Mouse (Mus musculus): ENCODE results near the gene Gabbr2.

The Gabbr2 gene

GRCm38 (mm10) chr4:46832834-46833544 lies 158.7 kb downstream of the Gabbr2 start:
- no peak for DNase-seq (ENCODE audit: extremely low read depth, insufficient read length, low spot score)

DNA sequence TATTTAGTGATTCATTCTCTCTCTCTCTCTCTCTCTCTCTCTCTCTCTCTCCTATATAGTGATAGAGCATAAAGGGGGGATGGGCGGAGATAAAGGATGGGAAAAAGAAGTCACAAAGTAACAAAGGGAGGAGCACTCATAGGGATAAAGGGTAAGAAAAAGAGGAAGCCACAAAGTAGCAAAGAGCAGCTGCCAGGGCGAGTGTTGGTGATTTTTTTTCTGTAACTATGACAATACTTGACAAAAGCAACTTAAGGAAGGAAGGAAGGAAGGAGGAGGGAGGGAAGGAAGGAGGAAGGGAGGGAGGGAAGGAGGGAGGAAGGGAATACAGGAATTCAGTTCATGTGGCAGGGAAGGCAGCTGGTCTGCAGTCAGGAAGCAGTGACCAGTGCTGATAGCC lies 162.0 kb downstream of the Gabbr2 start:
- DNase-seq (ENCODE audit: extremely low read depth, insufficient read length, low spot score): no peak

GRCm38 (mm10) chr4:46828141-46828571 lies 163.5 kb downstream of the Gabbr2 start:
- peak; percentile 82 for DNase-seq (ENCODE audit: extremely low read depth, insufficient read length, low spot score)

DNA sequence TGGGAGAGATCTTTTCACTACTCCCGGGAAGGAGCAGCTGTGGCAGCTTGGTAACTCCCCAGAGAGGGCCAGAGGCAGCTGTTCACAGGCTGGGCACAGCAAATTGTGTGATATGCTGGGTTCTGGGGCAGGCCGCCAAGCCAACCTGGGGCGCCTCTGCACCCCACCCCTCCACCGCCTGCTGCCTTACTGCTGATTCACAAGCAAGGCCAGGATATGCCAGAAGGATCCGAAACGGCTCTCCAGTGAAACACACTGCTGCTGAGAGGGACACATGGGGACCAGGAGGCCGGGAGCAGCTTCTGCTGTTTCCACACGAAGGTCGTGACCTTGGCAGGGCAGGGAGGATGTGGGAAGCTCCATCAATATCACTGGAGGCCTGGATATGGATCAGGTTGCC lies 164.2 kb downstream of the Gabbr2 start:
- peak; percentile 99 for DNase-seq (ENCODE audit: extremely low read depth, insufficient read length, low spot score)

DNA sequence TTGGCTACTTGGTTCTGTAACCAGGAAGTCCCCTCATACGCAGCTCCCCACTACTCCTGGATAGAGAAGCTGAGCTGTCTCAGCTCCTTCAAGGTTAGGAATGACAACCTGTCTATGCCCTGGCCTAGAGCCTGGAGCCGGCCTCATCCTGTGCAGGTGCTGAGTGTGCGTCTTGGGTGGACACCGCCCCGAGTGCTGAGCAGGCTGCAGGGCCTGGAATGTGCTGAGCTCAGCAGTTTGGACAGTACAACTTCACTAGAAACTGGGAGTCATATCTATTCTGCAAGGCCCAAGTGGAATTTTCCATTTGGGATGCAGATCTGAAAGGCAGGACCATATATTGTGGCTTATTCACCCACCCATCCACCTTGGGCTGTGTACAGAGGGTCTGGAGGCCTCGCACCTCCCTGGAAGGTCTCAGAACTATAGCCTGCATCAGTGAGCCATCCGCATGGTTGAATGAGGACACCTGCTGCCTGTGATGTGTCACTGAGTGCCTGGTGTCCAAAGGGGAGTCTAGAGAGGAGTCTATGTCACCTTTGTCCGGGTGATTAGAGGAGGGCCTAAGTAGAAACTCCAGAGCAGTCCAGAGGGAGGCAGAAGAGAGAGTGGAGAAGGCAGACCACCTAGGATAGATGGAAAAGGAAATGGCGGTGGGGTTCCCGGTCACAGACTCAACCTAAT lies 165.7 kb downstream of the Gabbr2 start:
- DNase-seq (ENCODE audit: extremely low read depth, insufficient read length, low spot score): peak; percentile 28

- no peak for DNase-seq (ENCODE audit: extremely low read depth, insufficient read length, low spot score)
Measured at GRCm38 (mm10) chr4:46823738-46824137, 167.9 kb downstream of the Gabbr2 start.

DNA sequence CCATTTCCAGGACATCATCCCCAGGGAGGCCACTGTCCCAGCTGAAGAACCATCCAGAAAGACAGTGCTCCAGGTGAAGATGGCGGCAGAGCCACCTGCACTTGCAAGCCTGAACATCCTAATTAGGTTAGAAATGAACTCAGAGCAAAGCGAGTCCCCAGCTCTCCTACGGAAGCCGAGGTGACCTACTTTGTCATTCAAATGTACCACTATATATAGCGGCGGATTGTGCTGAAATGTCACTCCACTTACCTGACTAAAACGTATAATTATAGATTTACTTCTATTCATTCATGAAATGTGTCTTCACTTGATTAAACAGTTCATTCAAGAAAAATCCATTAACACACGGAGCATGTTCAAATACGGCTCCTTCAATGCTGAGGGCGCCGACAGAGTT lies 170.0 kb downstream of the Gabbr2 start:
- no peak for DNase-seq (ENCODE audit: extremely low read depth, insufficient read length, low spot score)

GRCm38 (mm10) chr4:46814954-46815353 lies 176.7 kb downstream of the Gabbr2 start:
- DNase-seq (ENCODE audit: extremely low read depth, insufficient read length, low spot score): peak; percentile 84

GRCm38 (mm10) chr4:46814236-46814635 lies 177.4 kb downstream of the Gabbr2 start:
- no peak for DNase-seq (ENCODE audit: extremely low read depth, insufficient read length, low spot score)

GRCm38 (mm10) chr4:46811165-46811564 lies 180.5 kb downstream of the Gabbr2 start:
- DNase-seq (ENCODE audit: extremely low read depth, insufficient read length, low spot score): no peak

GRCm38 (mm10) chr4:46806876-46807275 lies 184.8 kb downstream of the Gabbr2 start:
- DNase-seq (ENCODE audit: extremely low read depth, insufficient read length, low spot score): no peak

DNA sequence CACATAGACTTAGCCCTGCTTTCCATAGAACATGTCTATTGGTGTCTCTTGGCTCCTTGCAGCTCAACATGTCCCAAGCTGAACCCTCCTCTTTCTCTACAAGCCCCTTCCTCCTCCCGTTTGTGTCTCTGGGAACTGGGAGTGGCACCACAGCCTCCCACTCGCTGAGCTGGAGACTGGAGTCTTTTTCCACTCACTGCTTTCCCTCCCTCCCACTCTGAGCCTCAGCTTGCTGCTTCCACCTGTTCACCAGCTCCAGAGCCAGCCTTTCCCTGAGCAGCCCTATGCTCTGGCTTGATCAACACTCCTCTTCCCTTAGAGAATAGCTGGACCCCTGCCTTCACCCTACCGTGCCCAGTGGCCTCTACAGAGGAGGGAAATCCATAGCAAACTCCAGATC lies 185.8 kb downstream of the Gabbr2 start:
- DNase-seq (ENCODE audit: extremely low read depth, insufficient read length, low spot score): no peak

DNA sequence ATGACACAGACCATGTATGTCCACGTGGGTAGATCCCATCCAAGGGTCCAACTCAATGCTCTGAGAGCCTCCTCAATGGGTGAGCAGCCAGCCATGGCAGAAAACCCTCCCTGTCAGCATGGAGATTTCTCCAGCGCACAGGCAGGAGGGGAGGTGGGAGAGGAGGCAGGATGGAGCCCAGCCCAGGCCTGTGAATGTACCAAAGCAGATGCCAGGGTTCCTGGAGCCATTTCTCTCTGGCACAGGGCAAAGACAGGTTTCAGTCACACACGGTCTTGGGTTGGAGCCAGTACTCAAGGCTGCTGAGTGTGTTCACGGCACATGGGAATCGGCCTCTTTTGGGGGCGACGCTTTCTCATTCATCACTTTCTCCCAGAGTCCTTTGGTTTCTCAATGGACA lies 189.3 kb downstream of the Gabbr2 start:
- DNase-seq (ENCODE audit: extremely low read depth, insufficient read length, low spot score): no peak

DNA sequence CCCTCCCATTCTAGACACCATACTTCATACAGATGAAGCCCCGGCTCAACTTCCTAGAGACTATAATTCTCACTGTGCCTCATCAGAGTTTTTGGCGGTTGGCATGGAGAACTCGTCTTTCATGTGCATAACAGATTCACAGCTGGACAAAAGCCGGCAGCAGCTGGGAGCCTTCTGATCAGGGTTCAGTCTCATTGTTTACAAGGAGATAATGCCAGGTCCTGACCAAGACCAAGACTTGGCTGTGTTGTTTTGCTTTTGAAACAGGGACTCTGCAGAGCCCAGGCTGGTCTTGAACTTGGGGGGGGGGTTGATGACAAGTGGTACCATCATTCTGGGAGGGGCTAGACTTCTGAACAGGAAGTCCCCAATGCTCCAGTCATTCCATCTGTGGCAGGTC lies 191.8 kb downstream of the Gabbr2 start:
- no peak for DNase-seq (ENCODE audit: extremely low read depth, insufficient read length, low spot score)

DNA sequence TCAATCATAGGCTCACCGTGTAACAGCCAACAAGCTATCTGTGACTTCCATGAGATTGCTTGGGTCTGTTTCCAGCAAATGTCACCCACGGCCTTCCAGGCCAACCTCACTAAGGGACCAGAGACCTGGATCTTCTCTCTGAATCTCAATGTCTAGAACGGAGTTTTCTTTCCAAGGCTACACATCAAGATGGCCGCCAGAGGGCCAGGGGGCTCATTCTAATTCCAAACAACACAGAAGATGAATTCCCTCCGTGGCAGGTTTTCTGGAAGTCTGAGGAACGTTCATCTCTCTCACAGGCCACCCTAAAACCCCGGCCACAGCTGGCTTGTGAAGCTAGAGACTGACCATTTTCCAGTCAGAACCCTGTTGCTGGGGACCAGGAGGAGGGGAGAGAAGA lies 196.0 kb downstream of the Gabbr2 start:
- no peak for DNase-seq (ENCODE audit: extremely low read depth, insufficient read length, low spot score)

GRCm38 (mm10) chr4:46794583-46794982 lies 197.1 kb downstream of the Gabbr2 start:
- DNase-seq (ENCODE audit: extremely low read depth, insufficient read length, low spot score): peak; percentile 72

- DNase-seq (ENCODE audit: extremely low read depth, insufficient read length, low spot score): no peak
Measured at GRCm38 (mm10) chr4:46792280-46793026, 199.2 kb downstream of the Gabbr2 start.

DNA sequence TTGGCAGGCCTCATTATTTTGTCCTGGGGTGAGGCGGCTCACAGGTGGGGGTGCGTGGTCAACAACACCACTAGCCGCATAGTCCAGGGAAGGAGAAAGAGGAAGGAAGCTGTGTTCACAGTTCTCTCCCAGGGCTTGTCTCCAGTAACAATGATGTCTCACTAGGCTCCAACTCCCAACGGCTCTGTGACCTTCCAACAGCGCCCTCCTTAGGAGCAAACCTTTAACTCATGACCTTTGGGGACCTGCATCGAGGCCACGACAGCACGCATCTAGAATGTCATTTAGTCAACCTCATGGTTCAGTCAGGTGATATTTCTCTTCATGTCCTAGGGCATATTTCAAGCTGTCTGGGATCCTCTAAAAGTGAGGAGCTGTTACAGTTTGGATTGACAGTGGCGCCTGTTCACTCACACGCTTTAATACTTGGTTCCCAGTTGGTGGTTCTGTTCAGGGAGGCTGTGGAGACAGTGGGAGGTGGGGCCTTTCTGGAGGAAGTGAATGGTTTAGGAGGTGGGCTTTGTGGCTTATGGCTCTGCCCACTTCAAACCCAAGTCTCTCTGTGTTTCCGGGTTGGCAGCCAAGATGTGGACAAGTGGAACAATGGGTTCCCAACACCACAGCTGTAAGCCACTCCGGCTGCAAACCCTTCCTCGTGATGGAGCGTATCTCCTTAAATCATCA lies 200.3 kb downstream of the Gabbr2 start:
- DNase-seq (ENCODE audit: extremely low read depth, insufficient read length, low spot score): no peak

GRCm38 (mm10) chr4:46790609-46791267 lies 200.9 kb downstream of the Gabbr2 start:
- DNase-seq (ENCODE audit: extremely low read depth, insufficient read length, low spot score): no peak

DNA sequence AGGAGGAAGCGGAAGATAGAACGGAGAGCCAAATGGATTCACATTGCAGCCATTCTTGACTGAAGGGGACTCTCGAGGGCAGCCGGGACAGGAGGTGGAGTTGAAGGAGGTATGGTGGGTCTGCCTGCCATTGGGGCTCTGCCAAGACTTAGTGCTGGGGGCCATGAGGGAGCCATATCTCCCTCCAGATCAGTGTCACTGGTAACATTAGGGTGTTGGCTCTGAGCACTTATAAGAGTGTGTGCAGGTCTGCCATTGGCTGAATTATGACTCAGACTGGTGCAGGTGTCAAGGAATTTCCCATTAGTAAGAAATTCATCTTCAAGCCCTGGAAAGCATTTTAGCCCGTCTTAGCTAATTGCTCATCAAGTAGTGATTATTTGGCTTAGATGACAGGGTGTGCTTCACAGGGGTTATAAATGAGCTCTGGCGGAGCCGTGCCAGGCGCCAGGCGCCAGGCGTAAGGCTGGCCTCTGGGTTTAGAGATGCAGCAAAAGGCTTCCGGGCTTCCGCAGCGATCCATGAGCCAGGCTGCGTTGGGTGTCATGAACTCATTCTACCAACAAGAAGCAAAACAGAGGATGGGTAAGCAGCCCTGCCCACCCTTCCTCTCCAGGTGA lies 207.1 kb downstream of the Gabbr2 start:
- no peak for DNase-seq (ENCODE audit: extremely low read depth, insufficient read length, low spot score)
